Mouse (Mus musculus): Measurements from ENCODE around the gene Slc41a2. TPM values are rescaled to one million over a fixed set of nuclear protein-coding genes. Genes with fewer than 3 reads are reported as not detected.
"Not testable (repeated sequence)": the region's sequence is repeated elsewhere in the genome, so short reads cannot be mapped to it uniquely, and the experiment has no call there.

The Slc41a2 gene
- polyA plus RNA-seq, 1 experiment from 2014 or later: 1.3 TPM

- Histone ChIP-seq H3K4me2 (no peak overlapping the region), H3K9ac (no peak overlapping the region), H3K9me3 (no peaks in the 10 kb centered on the region), H3K27ac (no peak overlapping the region), H3K36me3 (replicated peaks) (peaks cover 84% of the 10 kb centered on the region), H3K27me3 (no peaks in the 10 kb centered on the region), H3K4me3 (replicated peaks) (no peak overlapping the region), H3K4me1 (no peaks in the 10 kb centered on the region)
- no peak for ATAC-seq (ENCODE audit: low FRiP score)
- WGBS: 82% methylated on average over 5 of the region's 5 CpGs
Measured at GRCm38 (mm10) chr10:83368918-83369317, 31.2 kb upstream of the Slc41a2 start.

GRCm38 (mm10) chr10:83363451-83363850, 25.8 kb upstream of the Slc41a2 start:
- 97% methylated on average over 8 of the region's 8 CpGs for WGBS
- no peaks in the 10 kb centered on the region for H3K9me3 ChIP-seq
- no peak overlapping the region for H3K4me3 ChIP-seq (replicated peaks)
- no peaks in the 10 kb centered on the region for H3K27me3 ChIP-seq
- ATAC-seq (ENCODE audit: low FRiP score): no peak
- peaks cover 12% of the 10 kb centered on the region for H3K4me1 ChIP-seq
- H3K27ac ChIP-seq: no peak overlapping the region
- no peak overlapping the region for H3K9ac ChIP-seq
- H3K4me2 ChIP-seq: no peak overlapping the region
- H3K36me3 ChIP-seq (replicated peaks): peaks cover 61% of the 10 kb centered on the region

GRCm38 (mm10) chr10:83361643-83362382, 24.1 kb upstream of the Slc41a2 start:
- Histone ChIP-seq H3K27me3 (no peaks in the 10 kb centered on the region), H3K27ac (no peak overlapping the region), H3K4me2 (peak overlapping the region; percentile 74), H3K9ac (no peak overlapping the region), H3K9me3 (no peaks in the 10 kb centered on the region), H3K4me1 (peaks cover 12% of the 10 kb centered on the region), H3K4me3 (replicated peaks) (peak overlapping the region; percentile 92; the same call in 1 of the 2 replicates), H3K36me3 (replicated peaks) (peaks cover 44% of the 10 kb centered on the region)
- ATAC-seq (ENCODE audit: low FRiP score): no peak
- 54% methylated on average over 5 of the region's 5 CpGs for WGBS

- WGBS: under 1% methylated on average over 40 of the region's 40 CpGs
- no peak; the same call in 1 of the 2 replicates for ATAC-seq (ENCODE audit: low FRiP score)
Measured at GRCm38 (mm10) chr10:83360356-83360755, 22.7 kb upstream of the Slc41a2 start.

GRCm38 (mm10) chr10:83359956-83360355, 22.3 kb upstream of the Slc41a2 start, which contains the start of gene D10Wsu102e:
Gene D10Wsu102e (plus strand): TSS chr10:83360221.
- no peaks in the 10 kb centered on the region for H3K9me3 ChIP-seq
- H3K27me3 ChIP-seq: no peaks in the 10 kb centered on the region
- WGBS: under 1% methylated on average over 30 of the region's 30 CpGs
- H3K27ac ChIP-seq: peak within 1 kb of the TSS; percentile 71
- H3K9ac ChIP-seq: peak within 1 kb of the TSS; percentile 82
- peaks cover 26% of the 10 kb centered on the region for H3K36me3 ChIP-seq (replicated peaks)
- H3K4me2 ChIP-seq: peak within 1 kb of the TSS; percentile 74
- peaks cover 12% of the 10 kb centered on the region for H3K4me1 ChIP-seq
- H3K4me3 ChIP-seq (replicated peaks): peak within 1 kb of the TSS; percentile 92
- ATAC-seq (ENCODE audit: low FRiP score): peak; percentile 99

More at GRCm38 (mm10) chr10:83360356-83360755, 22.7 kb upstream of the Slc41a2 start:
- H3K4me3 ChIP-seq (replicated peaks): peak overlapping the region; percentile 92
- no peaks in the 10 kb centered on the region for H3K27me3 ChIP-seq
- H3K9me3 ChIP-seq: no peaks in the 10 kb centered on the region
- peak overlapping the region; percentile 71 for H3K27ac ChIP-seq
- H3K4me1 ChIP-seq: peaks cover 12% of the 10 kb centered on the region
- peak overlapping the region; percentile 82 for H3K9ac ChIP-seq
- H3K4me2 ChIP-seq: peak overlapping the region; percentile 74
- H3K36me3 ChIP-seq (replicated peaks): peaks cover 30% of the 10 kb centered on the region

GRCm38 (mm10) chr10:83359451-83359850, 21.8 kb upstream of the Slc41a2 start:
- 86% methylated on average over 4 of the region's 4 CpGs for WGBS
- ATAC-seq (ENCODE audit: low FRiP score): peak; percentile 3
- peak overlapping the region; percentile 74 for H3K4me2 ChIP-seq
- no peaks in the 10 kb centered on the region for H3K27me3 ChIP-seq
- H3K4me3 ChIP-seq (replicated peaks): peak overlapping the region; percentile 92
- H3K9ac ChIP-seq: no peak overlapping the region
- H3K4me1 ChIP-seq: peaks cover 12% of the 10 kb centered on the region
- H3K36me3 ChIP-seq (replicated peaks): peaks cover 22% of the 10 kb centered on the region
- H3K27ac ChIP-seq: 0 out of 2 replicates have a peak overlapping the region, but pooled peaks have one; percentile 1
- H3K9me3 ChIP-seq: no peaks in the 10 kb centered on the region

- no peaks in the 10 kb centered on the region for H3K27me3 ChIP-seq
- no peaks in the 10 kb centered on the region for H3K36me3 ChIP-seq (replicated peaks)
- no peak for ATAC-seq (ENCODE audit: low FRiP score)
- peaks cover 8% of the 10 kb centered on the region for H3K4me1 ChIP-seq
- no peak overlapping the region for H3K4me2 ChIP-seq
- 82% methylated on average over 12 of the region's 12 CpGs for WGBS
- no peak overlapping the region for H3K27ac ChIP-seq
- H3K9me3 ChIP-seq: no peaks in the 10 kb centered on the region
- H3K4me3 ChIP-seq (replicated peaks): no peak overlapping the region
- H3K9ac ChIP-seq: no peak overlapping the region
Measured at GRCm38 (mm10) chr10:83356416-83356815, 18.7 kb upstream of the Slc41a2 start.

- WGBS: 74% methylated on average over 8 of the region's 8 CpGs
Measured at GRCm38 (mm10) chr10:83354333-83354719, 16.6 kb upstream of the Slc41a2 start.

GRCm38 (mm10) chr10:83353680-83354332, 16.1 kb upstream of the Slc41a2 start:
- H3K36me3 ChIP-seq (replicated peaks): no peaks in the 10 kb centered on the region
- H3K9me3 ChIP-seq: no peaks in the 10 kb centered on the region
- H3K4me1 ChIP-seq: 0 out of 2 replicates have a peak, but pooled peaks cover 2% of the 10 kb centered on the region
- H3K9ac ChIP-seq: no peak overlapping the region
- no peak overlapping the region for H3K4me3 ChIP-seq (replicated peaks)
- WGBS: 63% methylated on average over 14 of the region's 14 CpGs
- H3K27ac ChIP-seq: no peak overlapping the region
- no peaks in the 10 kb centered on the region; the same call in 1 of the 2 replicates for H3K27me3 ChIP-seq
- no peak overlapping the region for H3K4me2 ChIP-seq
- no peak for ATAC-seq (ENCODE audit: low FRiP score)

More at GRCm38 (mm10) chr10:83354333-83354719, 16.6 kb upstream of the Slc41a2 start:
- no peaks in the 10 kb centered on the region; the same call in 1 of the 2 replicates for H3K27me3 ChIP-seq
- no peaks in the 10 kb centered on the region for H3K36me3 ChIP-seq (replicated peaks)
- ATAC-seq (ENCODE audit: low FRiP score): no peak
- no peak overlapping the region for H3K27ac ChIP-seq
- H3K4me2 ChIP-seq: no peak overlapping the region
- H3K9ac ChIP-seq: no peak overlapping the region
- H3K4me3 ChIP-seq (replicated peaks): no peak overlapping the region
- H3K9me3 ChIP-seq: no peaks in the 10 kb centered on the region
- 0 out of 2 replicates have a peak, but pooled peaks cover 2% of the 10 kb centered on the region for H3K4me1 ChIP-seq

GRCm38 (mm10) chr10:83351779-83352178, 14.1 kb upstream of the Slc41a2 start:
- not testable (repeated sequence) for ATAC-seq (ENCODE audit: low FRiP score); H3K27me3 ChIP-seq; H3K36me3 ChIP-seq (replicated peaks); H3K9ac ChIP-seq; H3K9me3 ChIP-seq; H3K4me2 ChIP-seq; H3K4me3 ChIP-seq (replicated peaks); H3K4me1 ChIP-seq; H3K27ac ChIP-seq
- 93% methylated on average over 4 of the region's 4 CpGs for WGBS

GRCm38 (mm10) chr10:83350689-83351088, 13.0 kb upstream of the Slc41a2 start:
- ATAC-seq (ENCODE audit: low FRiP score): no peak
- H3K27ac ChIP-seq: no peak overlapping the region
- H3K9ac ChIP-seq: no peak overlapping the region
- H3K9me3 ChIP-seq: no peaks in the 10 kb centered on the region
- H3K36me3 ChIP-seq (replicated peaks): no peaks in the 10 kb centered on the region
- no peak overlapping the region for H3K4me3 ChIP-seq (replicated peaks)
- H3K4me2 ChIP-seq: no peak overlapping the region
- WGBS: 88% methylated on average over 2 of the region's 2 CpGs
- no peaks in the 10 kb centered on the region; the same call in 1 of the 2 replicates for H3K27me3 ChIP-seq
- H3K4me1 ChIP-seq: peaks cover 8% of the 10 kb centered on the region; the same call in 1 of the 2 replicates

- no peak overlapping the region for H3K9ac ChIP-seq
- H3K27ac ChIP-seq: no peak overlapping the region
Measured at GRCm38 (mm10) chr10:83347494-83347893, 9.8 kb upstream of the Slc41a2 start.

More at GRCm38 (mm10) chr10:83347494-83347893, 9.8 kb upstream of the Slc41a2 start:
- Histone ChIP-seq H3K4me2 (no peak overlapping the region), H3K4me1 (peaks cover 10% of the 10 kb centered on the region; the same call in 1 of the 2 replicates), H3K27me3 (no peaks in the 10 kb centered on the region; the same call in 1 of the 2 replicates), H3K9me3 (no peaks in the 10 kb centered on the region), H3K4me3 (replicated peaks) (no peak overlapping the region), H3K36me3 (replicated peaks) (no peaks in the 10 kb centered on the region)
- WGBS: 15% methylated on average over 7 of the region's 7 CpGs
- ATAC-seq (ENCODE audit: low FRiP score): no peak
